Mouse (Mus musculus) MEL (cell line): ENCODE data around the gene Mill2.

ENCODE experiments used
- CTCF ChIP-seq, 3 experiments: IDR thresholded peaks in 2 of 3; conservative IDR thresholded peaks in 1 of 3; 2 replicates each; pipeline ENCODE4 v1.5.1; 2011 to 2012; ENCODE audit warnings: low read length in 3 of 3, low read depth in 2 of 3, mild to moderate bottlenecking in 2 of 3, improper control_type of control experiment in 1 of 3, inconsistent platforms in 1 of 3, mixed read lengths in 1 of 3, moderate library complexity in 1 of 3; ENCODE audit not compliant: control insufficient read depth in 1 of 3, insufficient read depth in 1 of 3, poor library complexity in 1 of 3, severe bottlenecking in 1 of 3
- ETS1 ChIP-seq: IDR thresholded peaks from 2 replicates; pipeline ENCODE4 v1.6.1; 2012; ENCODE audit warnings: low read depth, mild to moderate bottlenecking, inconsistent platforms, low read length, improper control_type of control experiment, moderate library complexity
- MAX ChIP-seq: IDR thresholded peaks from 2 replicates; pipeline ENCODE4 v1.6.1; 2011; ENCODE audit warnings: low read length, improper control_type of control experiment
- SIN3A ChIP-seq: IDR thresholded peaks from 2 replicates; pipeline ENCODE4 v1.6.1; 2012; ENCODE audit warnings: low read length, improper control_type of control experiment, inconsistent platforms
- UBTF ChIP-seq: IDR thresholded peaks from 2 replicates; pipeline ENCODE4 v1.6.1; 2012; ENCODE audit warnings: low read depth, mild to moderate bottlenecking, inconsistent platforms, low read length, improper control_type of control experiment, moderate library complexity, borderline replicate concordance; ENCODE audit not compliant: insufficient read depth

DNA sequence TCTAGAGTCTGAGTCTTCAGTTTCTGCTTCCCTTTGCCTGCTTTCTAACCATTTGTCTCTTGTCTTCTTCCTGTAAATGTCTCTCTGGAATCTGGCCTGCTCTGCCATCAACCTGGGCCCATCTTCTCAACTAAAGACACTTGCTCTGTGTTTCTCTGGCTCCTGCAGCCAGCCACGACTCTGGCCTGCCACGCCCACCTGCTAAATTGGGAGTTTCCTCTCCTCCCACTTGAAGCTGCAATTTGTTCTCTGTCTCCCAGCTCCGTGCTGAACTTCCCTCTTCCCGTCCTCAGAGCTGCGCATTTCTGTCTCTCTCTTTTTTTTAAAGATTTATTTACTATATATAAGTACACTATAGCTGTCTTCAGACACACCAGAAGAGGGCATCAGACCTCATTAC is 5.0 kb downstream of the Mill2 start:
- TF ChIP-seq UBTF (no peak), SIN3A (no peak), ETS1 (no peak), CTCF (IDR thresholded peaks at IDR 0.05 in 2 of 3, conservative IDR thresholded peaks at IDR 0.05 in 1 of 3; ENCODE audit: control insufficient read depth in 1 of 3, insufficient read depth in 1 of 3, low read depth in 2 of 3, low read length in 3 of 3, poor library complexity in 1 of 3, severe bottlenecking in 1 of 3) (no peak), MAX (no peak)
